Comparison of ENCODE assay signal across 20 mouse cellular contexts in genomic region chr1:138144365-138144764, GRCm38 (mm10). TPM values are rescaled to one million over a fixed set of nuclear protein-coding genes. Genes with fewer than 3 reads are reported as not detected.
DNase-seq lines count a peak whose midpoint lies in the region; ATAC-seq and TF ChIP-seq lines count a peak whose summit lies in the region.
"Had no signal": no experiment of that assay in that cellular context is flagged by ENCODE, and none has a peak within 500 bp of the region (broad histone marks: within the 10 kb centered on the region; RNA-seq: fewer than 3 reads in every experiment).

No protein-coding gene starts in this region.

- no peaks in the 10 kb centered on the region for H3K4me1 ChIP-seq in hindbrain, postnatal 0 days (ENCODE audit: insufficient read depth, low read length)
- H3K4me1 ChIP-seq: embryonic facial prominence, embryonic 12.5 days; heart, embryonic 13.5 days had no signal

- intact Hi-C loops in left cerebral cortex, adult 2 months (cut with DNase I), result loop anchor here (10.0 kb wide), 1 partner anchor 820 kb away; the partner anchor contains the start of gene Dennd1b

- no peaks in the 10 kb centered on the region for H3K36me3 ChIP-seq in hindbrain, postnatal 0 days (ENCODE audit: insufficient read depth, low read length)
- H3K36me3 ChIP-seq: embryonic facial prominence, embryonic 12.5 days; forebrain, embryonic 15.5 days; heart, embryonic 13.5 days; hindbrain, embryonic 12.5 days had no signal

- ATAC-seq in activated CD4-positive, CD25-positive, alpha-beta regulatory T cell, adult 4 months, result peak; percentile 33
- ATAC-seq in megakaryocyte-erythroid progenitor cell, adult 5-6 weeks (replicated peaks; ENCODE audit: low FRiP score, low TSS enrichment, poor library complexity, severe bottlenecking), result peak; percentile 35; the same call in 1 of the 2 replicates
- ATAC-seq in hindbrain, postnatal 0 days, result no peak
- ATAC-seq: forebrain, embryonic 15.5 days; hindbrain, embryonic 16.5 days; Patski had no signal

- H3K4me2 ChIP-seq in hindbrain, postnatal 0 days (ENCODE audit: low read depth, low read length), result no peak overlapping the region
- H3K4me2 ChIP-seq: embryonic facial prominence, embryonic 12.5 days; forebrain, embryonic 15.5 days; heart, embryonic 13.5 days; hindbrain, embryonic 12.5 days had no signal

- H3K9me3 ChIP-seq in hindbrain, postnatal 0 days (ENCODE audit: low read length), result no peaks in the 10 kb centered on the region
- H3K9me3 ChIP-seq: embryonic facial prominence, embryonic 12.5 days; forebrain, embryonic 15.5 days; heart, embryonic 13.5 days; hindbrain, embryonic 12.5 days had no signal

- WGBS in hindbrain, postnatal 0 days, result 89% methylated on average over 5 of the region's 5 CpGs

- no peaks in the 10 kb centered on the region for H3K27me3 ChIP-seq in hindbrain, postnatal 0 days (ENCODE audit: insufficient read depth, low read length)
- H3K27me3 ChIP-seq: embryonic facial prominence, embryonic 12.5 days; forebrain, embryonic 15.5 days; heart, embryonic 13.5 days; hindbrain, embryonic 12.5 days; Patski had no signal

- H3K4me3 ChIP-seq in left cerebral cortex, adult 2 months, result no peak overlapping the region
- no peak overlapping the region for H3K4me3 ChIP-seq in hindbrain, postnatal 0 days (ENCODE audit: low read length)
- H3K4me3 ChIP-seq: embryonic facial prominence, embryonic 12.5 days; forebrain, embryonic 15.5 days; heart, embryonic 13.5 days; hindbrain, embryonic 12.5 days had no signal

- H3K9ac ChIP-seq in hindbrain, postnatal 0 days (replicated peaks; ENCODE audit: low read length), result no peak overlapping the region
- H3K9ac ChIP-seq: embryonic facial prominence, embryonic 12.5 days; forebrain, embryonic 15.5 days; heart, embryonic 13.5 days; hindbrain, embryonic 12.5 days had no signal

- TF ChIP-seq CTCF in left cerebral cortex, adult 2 months (IDR thresholded peaks at IDR 0.05), result no peak
- TF ChIP-seq CTCF in hindbrain, postnatal 0 days (IDR thresholded peaks at IDR 0.05; ENCODE audit: low read depth), result no peak

- no peak overlapping the region for H3K27ac ChIP-seq in left cerebral cortex, adult 2 months
- no peak overlapping the region for H3K27ac ChIP-seq in hindbrain, postnatal 0 days
- H3K27ac ChIP-seq: embryonic facial prominence, embryonic 12.5 days; forebrain, embryonic 15.5 days; heart, embryonic 13.5 days; hindbrain, embryonic 12.5 days had no signal

- peak; percentile 28 for DNase-seq in right cerebral cortex, adult 18-20 months
- DNase-seq in right cerebral cortex, postnatal 25 days, result no peak
- no peak for DNase-seq in left cerebral cortex, adult 2 months (ENCODE audit: extremely low spot score in 1 of 2, low spot score in 2 of 2)
- DNase-seq in hindbrain, postnatal 0 days (ENCODE audit: low spot score), result no peak
- DNase-seq: adrenal gland, adult 8-10 months; adrenal gland, postnatal 36 days; cerebellum, adult 11 months; cerebellum, adult 8-10 months; cerebellum, postnatal 25 days; gastrocnemius, postnatal 36 days; heart, adult 11 months; heart, postnatal 4 days had no signal

RNA-seq across cellular contexts. Expression of gene Ptprc, which starts 31.1 kb away (rescaled TPM):
- 1,000 to 10,000 TPM; 1,133 to 1,303 TPM for polyA plus RNA-seq in activated CD4-positive, CD25-positive, alpha-beta regulatory T cell, adult 4 months (2017; shearing (Covaris generic))
- total RNA-seq in megakaryocyte-erythroid progenitor cell, adult 5-6 weeks (2014; fragmentation: Nextera tagmentation), result 66.2 and 119 TPM in 2 replicates
- 101 and 111 TPM in 2 replicates for total RNA-seq in megakaryocyte-erythroid progenitor cell, adult 5-6 weeks (2017)
- total RNA-seq in left cerebral cortex, adult 2 months (2021), result 1 to 10 TPM; 1.7 to 3.4 TPM
- 1.2 and 2.0 TPM in 2 replicates for total RNA-seq in hindbrain, postnatal 0 days (2014; rRNA removed)
- 1.2 and 1.3 TPM in 2 replicates for polyA plus RNA-seq in hindbrain, postnatal 0 days (2015; fragmentation: Nextera tagmentation; extraction: Ambion mirVana)

Comparison
In these comparisons a context has a peak if more than half of its experiments do, and no peak if none do; other contexts are left out.
1. RNA of gene Ptprc, which starts 31.1 kb away (total RNA-seq): 66.2 to 119 TPM in megakaryocyte-erythroid progenitor cell, adult 5-6 weeks; 1.7 to 3.4 TPM in left cerebral cortex, adult 2 months and 1.2 to 2.0 TPM in hindbrain, postnatal 0 days; every median in the first group is over 10 times any median in the second.